Mouse (Mus musculus) liver, postnatal 0 days (tissue): ENCODE measurements at regions not wholly inside any gene's neighbourhood (a gene's known extent, or its start where the extent isn't known, plus 50 kb on each side); places are given as distances from the start of the nearest gene placed in this dataset.

Experiments used
- CTCF ChIP-seq: sonication (generic); IDR thresholded peaks from 2 replicates; pipeline ENCODE4 v1.5.1; 2016; ENCODE audit warnings: antibody characterized with exemption, low read depth
- EP300 ChIP-seq: IDR thresholded peaks from 2 replicates; pipeline ENCODE4 v1.6.1; 2016; ENCODE audit warnings: antibody characterized with exemption, low read depth, mild to moderate bottlenecking

DNA sequence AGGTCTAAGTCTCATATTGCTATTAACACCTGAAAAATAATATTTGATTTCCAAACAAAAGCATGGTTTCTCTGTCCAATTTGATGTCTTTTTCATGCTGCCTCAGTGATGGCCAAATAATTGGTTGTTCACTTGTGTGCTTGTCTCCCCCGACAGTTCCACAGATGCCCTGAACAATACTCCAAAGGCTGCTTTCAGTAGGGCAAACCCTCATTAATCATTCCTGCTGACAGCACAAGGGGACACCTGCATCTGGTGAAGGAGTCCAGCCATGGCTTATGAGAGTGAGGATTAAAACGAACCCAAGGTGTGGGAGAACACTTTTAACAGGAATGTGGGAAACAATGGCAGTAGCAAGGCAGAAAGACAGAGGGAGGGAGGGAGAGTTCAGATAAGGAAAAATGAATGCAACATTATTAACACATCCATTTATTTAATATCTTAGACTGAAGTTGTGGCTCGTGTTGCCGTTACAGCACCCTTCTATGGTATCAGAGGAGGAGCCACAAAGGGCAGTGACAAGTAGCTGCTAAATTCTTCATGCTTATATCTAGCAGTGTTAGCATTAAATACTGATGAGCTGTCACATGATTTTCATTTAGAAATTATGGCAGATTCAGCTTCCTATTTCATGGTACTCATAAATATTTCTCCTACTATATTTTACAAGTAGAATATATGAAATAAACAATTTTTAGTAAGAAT is 501.8 kb upstream of the Mms22l start:
- TF ChIP-seq CTCF (no peak), EP300 (no peak)
